Mouse (Mus musculus): Measurements from ENCODE around the gene Aptx. TPM values are rescaled to one million over a fixed set of nuclear protein-coding genes. Genes with fewer than 3 reads are reported as not detected.
A peak's percentile ranks its signal among the peaks of the same experiment; 100 is the strongest.

Gene Aptx
- total RNA-seq, 1 experiment = 14.7 TPM

- Histone ChIP-seq H3K9me3 (ENCODE audit: control insufficient read depth, insufficient read depth, low read depth, low read length) (no peaks in the 10 kb centered on the region), H3K27ac (ENCODE audit: insufficient read depth, low read depth, low read length, poor library complexity, severe bottlenecking) (no peak overlapping the region), H3K36me3 (ENCODE audit: control insufficient read depth, insufficient read depth, low read length, poor library complexity, severe bottlenecking) (peaks cover 10% of the 10 kb centered on the region), H3K9ac (ENCODE audit: insufficient read depth, low read depth, low read length, poor library complexity, severe bottlenecking) (no peak overlapping the region), H3K4me1 (ENCODE audit: control insufficient read depth in 2 of 2, insufficient read depth in 2 of 2, low read length in 2 of 2, poor library complexity in 1 of 2) (peaks cover 3 to 7% of the 10 kb centered on the region in 2 experiments; a peak in 2 of 4 replicates), H3K4me3 (ENCODE audit: insufficient read depth in 1 of 2, low read depth in 1 of 2, low read length in 2 of 2, poor library complexity in 1 of 2, severe bottlenecking in 1 of 2) (no peak overlapping the region)
- in situ Hi-C loops (cut with MboI; ENCODE audit: low sequenced_read_pairs in 2 of 2, unreplicated experiment in 2 of 2) = no loop called here
- no peak for TF ChIP-seq ZC3H11A (IDR thresholded peaks at IDR 0.05; ENCODE audit: borderline replicate concordance, low read depth, low read length)
- TF ChIP-seq CHD2 (IDR thresholded peaks at IDR 0.05; ENCODE audit: low read depth, low read length) = no peak
- no peak for TF ChIP-seq ZNF384 (IDR thresholded peaks at IDR 0.05; ENCODE audit: low read depth, low read length)
- TF ChIP-seq HCFC1 (IDR thresholded peaks at IDR 0.05; ENCODE audit: borderline replicate concordance, insufficient read depth, low read length) = no peak
- TF ChIP-seq MAFK (IDR thresholded peaks at IDR 0.05; ENCODE audit: insufficient read depth, low read depth, low read length) = no peak
- no peak for DNase-seq (ENCODE audit: low read depth, low spot score)
These were observed 17.9 kb upstream of the Aptx start for GRCm38 (mm10) chr4:40720910-40721309.

- Histone ChIP-seq H3K4me1 (ENCODE audit: control insufficient read depth in 2 of 2, insufficient read depth in 2 of 2, low read length in 2 of 2, poor library complexity in 1 of 2) (peaks cover 0 to 8% of the 10 kb centered on the region in 2 experiments; a peak in 2 of 4 replicates), H3K9ac (ENCODE audit: insufficient read depth, low read depth, low read length, poor library complexity, severe bottlenecking) (peak overlapping the region; percentile 61; the same call in 1 of the 2 replicates), H3K4me3 (ENCODE audit: insufficient read depth in 1 of 2, low read depth in 1 of 2, low read length in 2 of 2, poor library complexity in 1 of 2, severe bottlenecking in 1 of 2) (peak overlapping the region; percentile 44 to 52; a peak in 2 of 4 replicates), H3K27ac (ENCODE audit: insufficient read depth, low read depth, low read length, poor library complexity, severe bottlenecking) (no peak overlapping the region), H3K36me3 (ENCODE audit: control insufficient read depth, insufficient read depth, low read length, poor library complexity, severe bottlenecking) (no peaks in the 10 kb centered on the region), H3K9me3 (ENCODE audit: control insufficient read depth, insufficient read depth, low read depth, low read length) (no peaks in the 10 kb centered on the region)
- DNase-seq (ENCODE audit: low read depth, low spot score) = no peak
- in situ Hi-C loops (cut with MboI; ENCODE audit: low sequenced_read_pairs in 2 of 2, unreplicated experiment in 2 of 2) = no loop called here
- TF ChIP-seq ZC3H11A (IDR thresholded peaks at IDR 0.05; ENCODE audit: borderline replicate concordance, low read depth, low read length) (no peak), MAFK (IDR thresholded peaks at IDR 0.05; ENCODE audit: insufficient read depth, low read depth, low read length) (no peak), HCFC1 (IDR thresholded peaks at IDR 0.05; ENCODE audit: borderline replicate concordance, insufficient read depth, low read length) (no peak), CHD2 (IDR thresholded peaks at IDR 0.05; ENCODE audit: low read depth, low read length) (no peak), ZNF384 (IDR thresholded peaks at IDR 0.05; ENCODE audit: low read depth, low read length) (no peak)
These were observed 14.1 kb upstream of the Aptx start for GRCm38 (mm10) chr4:40717141-40717540.

GRCm38 (mm10) chr4:40703710-40704275 is 799 bp upstream of the Aptx start:
- no peak overlapping the region for H3K9ac ChIP-seq (ENCODE audit: insufficient read depth, low read depth, low read length, poor library complexity, severe bottlenecking)
- H3K27ac ChIP-seq (ENCODE audit: insufficient read depth, low read depth, low read length, poor library complexity, severe bottlenecking) = no peak overlapping the region
- in situ Hi-C loops (cut with MboI; ENCODE audit: low sequenced_read_pairs in 2 of 2, unreplicated experiment in 2 of 2) = no loop called here
- H3K4me3 ChIP-seq (ENCODE audit: insufficient read depth in 1 of 2, low read depth in 1 of 2, low read length in 2 of 2, poor library complexity in 1 of 2, severe bottlenecking in 1 of 2) = peak overlapping the region in 1 of 2 experiments; percentile 96; a peak in 2 of 4 replicates
- no peaks in the 10 kb centered on the region for H3K36me3 ChIP-seq (ENCODE audit: control insufficient read depth, insufficient read depth, low read length, poor library complexity, severe bottlenecking)
- peaks cover 10 to 13% of the 10 kb centered on the region in 2 experiments; a peak in 3 of 4 replicates for H3K4me1 ChIP-seq (ENCODE audit: control insufficient read depth in 2 of 2, insufficient read depth in 2 of 2, low read length in 2 of 2, poor library complexity in 1 of 2)
- no peak for DNase-seq (ENCODE audit: low read depth, low spot score)
- no peaks in the 10 kb centered on the region for H3K9me3 ChIP-seq (ENCODE audit: control insufficient read depth, insufficient read depth, low read depth, low read length)
- no peak for TF ChIP-seq ZNF384 (IDR thresholded peaks at IDR 0.05; ENCODE audit: low read depth, low read length)
- no peak for TF ChIP-seq ZC3H11A (IDR thresholded peaks at IDR 0.05; ENCODE audit: borderline replicate concordance, low read depth, low read length)
- TF ChIP-seq HCFC1 (IDR thresholded peaks at IDR 0.05; ENCODE audit: borderline replicate concordance, insufficient read depth, low read length) = no peak
- TF ChIP-seq CHD2 (IDR thresholded peaks at IDR 0.05; ENCODE audit: low read depth, low read length) = no peak
- no peak for TF ChIP-seq MAFK (IDR thresholded peaks at IDR 0.05; ENCODE audit: insufficient read depth, low read depth, low read length)

GRCm38 (mm10) chr4:40701796-40702195 is 1.2 kb downstream of the Aptx start:
- peak overlapping the region in 1 of 2 experiments; percentile 96; a peak in 1 of 4 replicates for H3K4me3 ChIP-seq (ENCODE audit: insufficient read depth in 1 of 2, low read depth in 1 of 2, low read length in 2 of 2, poor library complexity in 1 of 2, severe bottlenecking in 1 of 2)
- H3K27ac ChIP-seq (ENCODE audit: insufficient read depth, low read depth, low read length, poor library complexity, severe bottlenecking) = no peak overlapping the region
- H3K36me3 ChIP-seq (ENCODE audit: control insufficient read depth, insufficient read depth, low read length, poor library complexity, severe bottlenecking) = no peaks in the 10 kb centered on the region
- no peaks in the 10 kb centered on the region for H3K9me3 ChIP-seq (ENCODE audit: control insufficient read depth, insufficient read depth, low read depth, low read length)
- TF ChIP-seq HCFC1 (IDR thresholded peaks at IDR 0.05; ENCODE audit: borderline replicate concordance, insufficient read depth, low read length) = no peak
- TF ChIP-seq ZC3H11A (IDR thresholded peaks at IDR 0.05; ENCODE audit: borderline replicate concordance, low read depth, low read length) = no peak
- no peak for TF ChIP-seq MAFK (IDR thresholded peaks at IDR 0.05; ENCODE audit: insufficient read depth, low read depth, low read length)
- no peak for TF ChIP-seq ZNF384 (IDR thresholded peaks at IDR 0.05; ENCODE audit: low read depth, low read length)
- no peak for TF ChIP-seq CHD2 (IDR thresholded peaks at IDR 0.05; ENCODE audit: low read depth, low read length)
- no peak for DNase-seq (ENCODE audit: low read depth, low spot score)
- peaks cover 10 to 13% of the 10 kb centered on the region in 2 experiments; a peak in 3 of 4 replicates for H3K4me1 ChIP-seq (ENCODE audit: control insufficient read depth in 2 of 2, insufficient read depth in 2 of 2, low read length in 2 of 2, poor library complexity in 1 of 2)
- in situ Hi-C loops (cut with MboI; ENCODE audit: low sequenced_read_pairs in 2 of 2, unreplicated experiment in 2 of 2) = no loop called here
- no peak overlapping the region for H3K9ac ChIP-seq (ENCODE audit: insufficient read depth, low read depth, low read length, poor library complexity, severe bottlenecking)
